Mouse (Mus musculus): ENCODE measurements around the gene S100a2.

DNA sequence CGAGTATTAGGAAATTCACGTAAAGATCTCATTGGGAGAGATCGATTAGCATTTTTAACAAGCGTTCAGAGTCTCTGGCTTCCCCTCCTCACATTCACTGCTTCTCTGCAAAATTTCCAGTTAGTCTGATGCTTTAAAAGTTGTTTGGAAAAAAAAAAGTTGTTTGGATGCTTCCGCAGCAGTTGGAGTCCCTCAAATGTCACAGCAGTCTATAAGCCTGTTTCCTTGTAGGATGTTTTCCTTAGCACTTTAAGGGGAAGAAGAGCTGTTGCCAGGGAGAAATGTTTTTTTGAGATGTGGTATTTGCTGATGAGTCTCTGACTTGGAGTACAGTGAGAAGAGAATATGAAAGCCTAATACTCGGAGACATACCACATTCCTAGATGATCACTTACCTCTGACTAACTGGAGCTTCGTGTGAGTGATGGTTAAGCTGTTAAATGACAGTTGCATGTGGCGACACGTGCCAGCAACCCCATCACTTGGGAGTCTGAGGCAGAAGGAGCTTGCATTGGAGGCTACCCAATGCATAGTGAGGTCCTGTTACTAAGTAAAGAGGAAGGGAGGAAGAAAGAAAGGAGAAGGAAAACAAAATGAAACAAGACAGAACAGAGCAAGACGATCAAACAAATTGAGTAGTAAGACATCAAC lies 13.6 kb upstream of the S100a2 start:
- TF ChIP-seq CTCF (IDR thresholded peaks at IDR 0.05; ENCODE audit: low read depth, low read length), result no peak
- TF ChIP-seq POLR2A (IDR thresholded peaks at IDR 0.05; ENCODE audit: extremely low read depth, insufficient read depth, low read length), result no peak

Measured in liver, adult 2 months (tissue).